Mouse (Mus musculus) lung, embryonic 14.5 days (tissue): ENCODE results near the gene Dapl1. TPM values are rescaled to one million over a fixed set of nuclear protein-coding genes. Genes with fewer than 3 reads are reported as not detected.

Source experiments
- ATAC-seq: fragments of 200-750 bp; cut with Nextera tagmentation; 2 replicates; pipeline ENCODE4 v1.8.0; 2017; ENCODE audit warnings: mild to moderate bottlenecking, moderate TSS enrichment, moderate library complexity; ENCODE audit not compliant: insufficient read depth
- DNase-seq: peaks from one replicate; pipeline ENCODE4 v3.0.0-alpha.2; 2015
- H3K27ac ChIP-seq: fragments of 300-500 bp; sonication (generic); 2 replicates; pipeline ENCODE4 v1.5.1; 2014; ENCODE audit warnings: low read depth, mild to moderate bottlenecking, moderate library complexity
- H3K27me3 ChIP-seq: fragments of 300-500 bp; sonication (generic); 2 replicates; pipeline ENCODE4 v1.6.1; 2014; ENCODE audit warnings: low read length, control low read depth; ENCODE audit not compliant: insufficient read depth
- H3K36me3 ChIP-seq: fragments of 300-500 bp; sonication (generic); 2 replicates; pipeline ENCODE4 v1.6.1; 2014; ENCODE audit warnings: control low read depth; ENCODE audit not compliant: insufficient read depth
- H3K4me1 ChIP-seq: fragments of 300-500 bp; sonication (generic); 2 replicates; pipeline ENCODE4 v1.6.1; 2014; ENCODE audit warnings: antibody characterized with exemption, control low read depth; ENCODE audit not compliant: insufficient read depth
- H3K4me2 ChIP-seq: fragments of 300-500 bp; sonication (generic); 2 replicates; pipeline ENCODE4 v1.6.1; 2014; ENCODE audit warnings: mild to moderate bottlenecking
- H3K4me3 ChIP-seq: fragments of 300-500 bp; sonication (generic); 2 replicates; pipeline ENCODE4 v1.5.1; 2014; ENCODE audit warnings: low read depth, low read length
- H3K9ac ChIP-seq: fragments of 300-500 bp; sonication (generic); 2 replicates; pipeline ENCODE4 v1.6.1; 2014
- H3K9me3 ChIP-seq: fragments of 300-500 bp; sonication (generic); 2 replicates; pipeline ENCODE4 v1.6.1; 2016; ENCODE audit warnings: low read depth, low read length, control low read depth
- CTCF ChIP-seq: IDR thresholded peaks from 2 replicates; pipeline ENCODE4 v1.5.1; 2016; ENCODE audit warnings: antibody characterized with exemption, low read depth
- WGBS: fragments of 180-500 bp; shearing (Covaris S2); extraction: QIAGEN DNeasy Blood & Tissue Kit; methylation state at CpG from one replicate; pipeline ENCODE4 v1.1.7; 2014; 5-methylcytosine and 5-hydroxymethylcytosine counted together
- polyA plus RNA-seq: library from polyadenylated mRNA; unstranded; fragments of >200 nt; fragmentation: Nextera tagmentation; extraction: Ambion mirVana; gene quantifications from 2 replicates; pipeline ENCODE4 v1.2.1, GENCODE M21; 2014

Gene Dapl1
- polyA plus RNA-seq: 2.0 and 4.0 TPM in 2 replicates

DNA sequence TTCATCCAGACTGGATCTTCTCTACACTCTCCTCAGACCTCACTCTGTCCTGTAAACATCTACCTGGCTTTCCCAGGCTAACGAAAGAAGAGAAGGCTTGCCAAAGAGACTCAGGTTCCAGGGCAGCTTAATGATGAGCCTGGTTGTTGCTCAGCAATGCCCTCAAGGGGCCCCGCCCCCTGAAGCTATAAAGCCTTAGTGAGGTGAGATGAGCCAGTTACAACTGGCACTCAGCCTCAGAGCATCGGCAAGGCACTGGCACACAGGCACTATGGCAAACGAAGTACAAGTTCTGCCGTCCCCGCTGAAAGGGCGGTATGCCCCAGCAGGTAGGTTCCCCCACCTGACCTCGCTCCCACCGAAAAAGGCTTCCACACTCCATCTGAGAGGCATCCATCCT is at the start of gene Dapl1:
TSS of gene Dapl1 (plus strand) at position 216 of the 400 bp plus-strand sequence.
- 61% methylated on average over 9 of the region's 9 CpGs for WGBS
- Histone ChIP-seq H3K36me3 (no peaks in the 10 kb centered on the region), H3K9me3 (no peaks in the 10 kb centered on the region), H3K4me2 (no peak within 1 kb of the TSS), H3K27me3 (no peaks in the 10 kb centered on the region), H3K4me3 (no peak within 1 kb of the TSS), H3K9ac (no peak within 1 kb of the TSS), H3K27ac (peak within 1 kb of the TSS; percentile 22; the same call in 1 of the 2 replicates), H3K4me1 (0 out of 2 replicates have a peak, but pooled peaks cover 2% of the 10 kb centered on the region)
- no peak for TF ChIP-seq CTCF
- DNase-seq (peak; percentile 17), ATAC-seq (peak; percentile 41; the same call in 1 of the 2 replicates)

DNA sequence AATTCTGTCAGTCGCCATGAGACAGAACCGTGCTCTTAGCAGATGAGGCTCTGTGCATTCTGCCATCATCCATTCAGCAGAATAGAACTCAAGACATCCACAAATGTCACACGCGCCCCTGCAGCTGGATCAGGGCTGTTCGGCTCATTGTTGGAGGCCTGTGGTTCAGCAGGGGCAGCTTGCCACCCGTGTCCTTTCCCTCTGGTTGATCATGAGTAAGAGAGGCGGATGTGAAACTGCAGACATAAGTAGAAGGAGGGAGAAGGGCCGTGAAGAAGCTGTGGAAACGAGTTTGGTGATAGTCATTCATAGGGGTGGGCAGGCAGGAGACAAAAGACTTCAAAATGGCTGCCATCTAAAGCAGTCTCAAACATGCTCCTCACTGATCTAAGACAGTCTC is 49.6 kb upstream of the Dapl1 start:
- H3K4me3 ChIP-seq: no peak overlapping the region
- no peak for ATAC-seq
- H3K4me1 ChIP-seq: 0 out of 2 replicates have a peak, but pooled peaks cover 4% of the 10 kb centered on the region
- H3K4me2 ChIP-seq: no peak overlapping the region
- WGBS: 87% methylated on average over 9 of the region's 9 CpGs
- H3K9me3 ChIP-seq: no peaks in the 10 kb centered on the region
- no peak overlapping the region for H3K27ac ChIP-seq
- no peaks in the 10 kb centered on the region for H3K36me3 ChIP-seq
- DNase-seq: no peak
- TF ChIP-seq CTCF: no peak
- H3K27me3 ChIP-seq: no peaks in the 10 kb centered on the region
- H3K9ac ChIP-seq: no peak overlapping the region

DNA sequence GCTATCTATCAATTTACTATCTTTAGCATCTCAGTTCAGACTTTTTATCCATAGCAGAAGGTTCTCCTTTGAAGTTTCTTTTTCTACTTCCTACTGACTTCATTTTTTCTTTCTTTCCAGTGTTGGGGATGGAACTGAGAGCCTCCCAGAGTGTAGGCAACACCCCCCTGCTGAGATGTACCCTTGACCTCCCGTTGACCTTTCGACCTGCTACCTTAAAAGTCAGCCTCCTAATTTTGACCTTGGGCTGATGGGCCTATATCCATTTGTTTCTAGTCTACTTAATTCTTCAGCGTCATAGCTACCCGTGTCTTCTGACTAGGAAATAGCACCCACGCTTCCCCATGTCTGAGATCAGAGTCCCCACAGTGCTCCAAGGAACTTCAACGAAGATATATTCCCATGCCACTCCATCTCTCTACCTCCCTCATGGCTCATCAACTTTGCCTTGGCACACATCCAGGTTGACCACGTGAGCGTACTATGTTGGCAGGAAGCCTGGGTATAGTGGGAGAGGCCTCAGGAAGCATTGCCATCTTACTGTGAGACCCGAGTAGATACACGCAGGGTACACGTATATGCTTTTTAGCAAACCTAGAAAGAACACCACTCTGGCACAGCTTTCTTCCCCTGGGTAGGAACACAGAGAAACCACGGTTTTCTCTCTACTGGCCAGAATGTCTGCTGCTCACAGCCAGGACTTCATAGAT is 46.6 kb upstream of the Dapl1 start:
- H3K4me3 ChIP-seq: peak overlapping the region; percentile 13; the same call in 1 of the 2 replicates
- H3K9ac ChIP-seq: peak overlapping the region; percentile 31; the same call in 1 of the 2 replicates

DNA sequence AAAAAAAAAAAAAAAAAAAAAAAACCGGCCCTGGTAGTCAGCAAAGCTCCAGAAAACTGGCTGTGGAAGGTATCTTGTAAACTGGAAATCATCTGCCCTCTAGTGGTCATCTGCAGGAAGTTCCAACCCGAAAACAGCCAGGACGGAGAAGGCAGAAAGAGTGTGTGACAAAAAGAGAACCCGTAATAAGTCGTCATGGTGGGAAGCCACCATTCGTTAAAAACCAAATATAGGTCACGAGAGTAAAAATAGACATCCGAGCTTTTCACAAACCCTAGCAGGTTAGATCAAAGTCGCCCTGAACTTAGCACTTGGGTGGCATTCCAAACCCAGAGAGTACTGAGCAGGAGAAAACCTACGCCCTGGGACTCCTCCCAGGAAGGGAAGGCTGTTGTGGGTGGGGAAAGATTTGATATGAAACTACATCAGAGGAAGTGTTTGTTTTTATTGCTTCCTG is 45.9 kb upstream of the Dapl1 start:
- 7% methylated on average over 10 of the region's 10 CpGs for WGBS
- Histone ChIP-seq H3K4me3 (no peak overlapping the region), H3K27me3 (no peaks in the 10 kb centered on the region), H3K27ac (0 out of 2 replicates have a peak overlapping the region, but pooled peaks have one; percentile 43), H3K4me2 (peak overlapping the region; percentile 60), H3K4me1 (0 out of 2 replicates have a peak, but pooled peaks cover 4% of the 10 kb centered on the region), H3K36me3 (no peaks in the 10 kb centered on the region), H3K9me3 (no peaks in the 10 kb centered on the region), H3K9ac (no peak overlapping the region; the same call in 1 of the 2 replicates)
- DNase-seq (peak; percentile 93), ATAC-seq (peak; percentile 74)
- TF ChIP-seq CTCF: peak; percentile 86

More for the DNA sequence above, 46.6 kb upstream of the Dapl1 start:
- ATAC-seq (peak; percentile 64), DNase-seq (peak; percentile 91)
- H3K27me3 ChIP-seq: no peaks in the 10 kb centered on the region
- 0 out of 2 replicates have a peak overlapping the region, but pooled peaks have one; percentile 43 for H3K27ac ChIP-seq
- peak overlapping the region; percentile 60 for H3K4me2 ChIP-seq
- H3K36me3 ChIP-seq: no peaks in the 10 kb centered on the region
- TF ChIP-seq CTCF: no peak
- H3K9me3 ChIP-seq: no peaks in the 10 kb centered on the region
- H3K4me1 ChIP-seq: 0 out of 2 replicates have a peak, but pooled peaks cover 4% of the 10 kb centered on the region
- 45% methylated on average over 12 of the region's 12 CpGs for WGBS

DNA sequence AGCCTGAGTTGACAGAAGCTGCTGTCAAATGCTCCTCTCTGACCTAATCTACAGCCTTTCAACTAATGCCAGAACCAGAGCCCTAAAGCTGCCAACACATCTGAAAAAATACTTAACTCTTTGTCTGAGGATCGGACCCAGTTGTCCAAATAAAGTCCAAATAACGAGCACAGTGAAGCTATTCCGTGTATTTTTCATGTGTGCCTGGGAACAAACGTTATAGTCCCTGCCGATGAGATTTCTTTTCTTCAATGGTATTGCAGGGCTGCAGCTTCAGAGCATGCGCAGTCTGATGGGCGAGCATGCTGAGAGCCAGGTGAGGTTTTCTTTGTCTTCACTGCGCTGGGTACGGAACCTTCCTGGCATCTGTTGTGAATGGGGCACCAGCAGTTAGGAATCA is 44.6 kb upstream of the Dapl1 start:
- DNase-seq: peak; percentile 54
- Histone ChIP-seq H3K27ac (no peak overlapping the region), H3K9ac (no peak overlapping the region), H3K9me3 (no peaks in the 10 kb centered on the region), H3K27me3 (no peaks in the 10 kb centered on the region), H3K4me1 (0 out of 2 replicates have a peak, but pooled peaks cover 4% of the 10 kb centered on the region), H3K4me2 (no peak overlapping the region), H3K4me3 (no peak overlapping the region), H3K36me3 (no peaks in the 10 kb centered on the region)
- no peak for ATAC-seq
- TF ChIP-seq CTCF: no peak
- WGBS: 69% methylated on average over 9 of the region's 9 CpGs

DNA sequence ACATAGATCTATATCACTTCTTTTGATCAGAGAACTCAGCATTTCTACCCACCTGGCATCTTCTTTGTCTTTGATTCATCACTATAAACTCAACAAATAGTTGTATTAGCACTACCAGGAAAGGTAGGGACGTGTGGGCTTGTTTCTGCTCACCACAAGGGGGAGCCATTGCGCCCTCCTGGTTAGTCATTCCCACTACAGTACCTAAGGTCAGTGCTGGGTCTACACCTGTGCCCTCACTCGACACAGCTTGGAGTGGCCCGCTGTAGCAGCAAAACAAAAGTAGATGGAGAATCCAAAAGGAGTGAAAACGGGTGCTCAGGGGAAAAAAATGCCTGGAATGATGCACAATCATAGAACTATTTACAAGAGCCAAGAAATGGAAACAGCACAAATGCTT is 44.0 kb upstream of the Dapl1 start:
- WGBS: 27% methylated on average over 5 of the region's 5 CpGs
- ATAC-seq (no peak), DNase-seq (peak; percentile 68)
- no peak overlapping the region for H3K4me2 ChIP-seq
- no peaks in the 10 kb centered on the region for H3K36me3 ChIP-seq
- H3K4me1 ChIP-seq: 0 out of 2 replicates have a peak, but pooled peaks cover 4% of the 10 kb centered on the region
- H3K9ac ChIP-seq: no peak overlapping the region
- H3K27ac ChIP-seq: no peak overlapping the region
- H3K27me3 ChIP-seq: no peaks in the 10 kb centered on the region
- peak; percentile 78 for TF ChIP-seq CTCF
- H3K9me3 ChIP-seq: no peaks in the 10 kb centered on the region
- no peak overlapping the region for H3K4me3 ChIP-seq

DNA sequence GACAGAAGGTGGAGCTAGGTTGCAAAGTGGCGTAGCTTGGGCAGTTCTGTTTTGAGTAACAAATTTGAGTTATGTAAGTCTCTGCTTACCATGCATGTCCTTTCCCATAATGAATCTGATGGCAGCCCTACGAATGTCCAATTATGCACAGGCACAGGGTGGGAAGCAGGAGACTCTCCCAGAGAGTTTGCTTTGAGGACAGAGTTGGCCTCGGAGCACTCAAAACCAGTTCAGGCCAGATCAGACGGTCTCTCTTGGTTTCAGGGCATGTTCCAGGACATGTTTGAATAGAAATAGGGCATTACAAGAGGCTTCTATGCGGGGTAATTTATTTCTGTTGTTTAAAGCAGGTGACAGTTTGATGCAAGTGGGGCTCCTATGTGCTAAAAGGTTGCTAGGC is 42.8 kb upstream of the Dapl1 start:
- H3K27me3 ChIP-seq: no peaks in the 10 kb centered on the region
- H3K4me2 ChIP-seq: no peak overlapping the region
- H3K9ac ChIP-seq: no peak overlapping the region
- no peak overlapping the region for H3K4me3 ChIP-seq
- ATAC-seq (no peak), DNase-seq (no peak)
- WGBS: 78% methylated on average over 5 of the region's 5 CpGs
- 0 out of 2 replicates have a peak, but pooled peaks cover 4% of the 10 kb centered on the region for H3K4me1 ChIP-seq
- no peak for TF ChIP-seq CTCF
- H3K27ac ChIP-seq: no peak overlapping the region
- no peaks in the 10 kb centered on the region for H3K9me3 ChIP-seq
- H3K36me3 ChIP-seq: no peaks in the 10 kb centered on the region
